ENCODE assay signal across 19 mouse cellular contexts in the genomic region with DNA sequence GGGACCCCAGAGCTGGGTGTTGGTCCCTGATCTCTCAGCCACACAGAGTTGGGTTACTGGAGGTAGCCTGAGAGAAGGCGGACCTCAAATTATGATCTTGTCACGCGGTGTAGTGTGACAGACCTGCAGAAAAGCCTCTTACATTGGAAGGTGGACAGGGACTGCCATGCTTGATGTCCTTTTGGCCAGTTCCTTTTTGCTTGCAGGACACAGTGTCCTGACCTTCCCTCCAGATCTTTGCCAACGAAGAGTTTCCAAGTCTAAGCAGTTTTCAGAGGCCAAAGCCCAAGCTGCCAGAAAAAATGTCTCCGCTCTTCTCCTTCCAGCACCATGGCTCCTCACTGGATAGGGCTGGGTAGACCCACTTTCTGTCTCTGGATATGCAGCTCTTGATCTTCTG.
DNase-seq lines count a peak whose midpoint lies in the region; ATAC-seq lines count a peak whose summit lies in the region.
"Had no signal": no experiment of that assay in that cellular context is flagged by ENCODE, and none has a peak within 500 bp of the region (broad histone marks: within the 10 kb centered on the region; RNA-seq: fewer than 3 reads in every experiment).

No protein-coding gene starts in this region.

- H3K27ac ChIP-seq in kidney, embryonic 14.5 days (ENCODE audit: low read depth, low read length), result no peak overlapping the region
- H3K27ac ChIP-seq: embryonic facial prominence, embryonic 12.5 days; forebrain, embryonic 12.5 days; heart, embryonic 13.5 days; hindbrain, embryonic 15.5 days had no signal

- no peak for ATAC-seq in kidney, embryonic 14.5 days (ENCODE audit: low FRiP score, low TSS enrichment)
- ATAC-seq: CD4-positive, CD25-positive, alpha-beta regulatory T cell, adult 4 months; forebrain, embryonic 16.5 days had no signal

- H3K9ac ChIP-seq in kidney, embryonic 14.5 days (ENCODE audit: low read depth, low read length), result no peak overlapping the region
- H3K9ac ChIP-seq: embryonic facial prominence, embryonic 12.5 days; forebrain, embryonic 12.5 days; heart, embryonic 13.5 days; hindbrain, embryonic 15.5 days had no signal

- H3K27me3 ChIP-seq in kidney, embryonic 14.5 days (ENCODE audit: control insufficient read depth, insufficient read depth, low read length), result no peaks in the 10 kb centered on the region
- H3K27me3 ChIP-seq: embryonic facial prominence, embryonic 12.5 days; heart, embryonic 13.5 days; hindbrain, embryonic 15.5 days had no signal

- no peak overlapping the region for H3K4me3 ChIP-seq in kidney, embryonic 14.5 days (ENCODE audit: low read length)
- H3K4me3 ChIP-seq: embryonic facial prominence, embryonic 12.5 days; forebrain, embryonic 12.5 days; heart, embryonic 13.5 days; hindbrain, embryonic 15.5 days had no signal

- no peaks in the 10 kb centered on the region for H3K36me3 ChIP-seq in kidney, embryonic 14.5 days (ENCODE audit: control insufficient read depth, insufficient read depth, low read length)
- H3K36me3 ChIP-seq: embryonic facial prominence, embryonic 12.5 days; forebrain, embryonic 12.5 days; G1E; heart, embryonic 13.5 days; hindbrain, embryonic 15.5 days had no signal

- DNase-seq in adrenal gland, postnatal 10 days, result peak; percentile 28
- no peak for DNase-seq in adrenal gland, adult (ENCODE audit: inconsistent age in 2 of 2, low spot score in 1 of 2)
- DNase-seq in gastrocnemius, postnatal 25 days, result peak; percentile 17
- no peak for DNase-seq in gastrocnemius, postnatal 10 days
- DNase-seq in kidney, postnatal 36 days, result peak; percentile 51 to 58
- DNase-seq in skeletal muscle tissue, adult 2 months (ENCODE audit: low read depth, low spot score), result peak; percentile 60
- DNase-seq: B cell, adult 2 months; cerebellum, adult 11-12 months; cerebellum, adult 9-10 months; cerebellum, postnatal 25 days; heart, postnatal 36 days had no signal

- no peaks in the 10 kb centered on the region for H3K4me1 ChIP-seq in kidney, embryonic 14.5 days (ENCODE audit: control insufficient read depth, insufficient read depth, low read length)
- H3K4me1 ChIP-seq: embryonic facial prominence, embryonic 12.5 days had no signal

- H3K9me3 ChIP-seq in kidney, embryonic 14.5 days (ENCODE audit: control insufficient read depth, low read length), result no peaks in the 10 kb centered on the region
- H3K9me3 ChIP-seq: embryonic facial prominence, embryonic 12.5 days; forebrain, embryonic 12.5 days; heart, embryonic 13.5 days; hindbrain, embryonic 15.5 days had no signal

- H3K4me2 ChIP-seq in kidney, embryonic 14.5 days (replicated peaks; ENCODE audit: low read depth, low read length), result no peak overlapping the region
- H3K4me2 ChIP-seq: embryonic facial prominence, embryonic 12.5 days; forebrain, embryonic 12.5 days; heart, embryonic 13.5 days; hindbrain, embryonic 15.5 days had no signal

- WGBS in kidney, embryonic 14.5 days, result 98% methylated on average over 5 of the region's 5 CpGs

Comparison
In these comparisons a context has a peak if more than half of its experiments do, and no peak if none do; other contexts are left out.
1. DNase-seq: peak in adrenal gland, postnatal 10 days (single experiment), gastrocnemius, postnatal 25 days (single experiment), kidney, postnatal 36 days (2 of 2) and skeletal muscle tissue, adult 2 months (single experiment); none in adrenal gland, adult (0 of 2) and gastrocnemius, postnatal 10 days (single experiment).